Mouse (Mus musculus) c-Kit-positive CD71-negative TER-119-negative erythroid progenitor cells, embryonic 14.5 days (primary cell): Measurements from ENCODE around the gene Ddhd1.

Source experiments
- DNase-seq: peaks from one replicate; pipeline ENCODE4 v3.0.0-alpha.2; 2013; ENCODE audit warnings: low read depth

Gene Ddhd1

DNA sequence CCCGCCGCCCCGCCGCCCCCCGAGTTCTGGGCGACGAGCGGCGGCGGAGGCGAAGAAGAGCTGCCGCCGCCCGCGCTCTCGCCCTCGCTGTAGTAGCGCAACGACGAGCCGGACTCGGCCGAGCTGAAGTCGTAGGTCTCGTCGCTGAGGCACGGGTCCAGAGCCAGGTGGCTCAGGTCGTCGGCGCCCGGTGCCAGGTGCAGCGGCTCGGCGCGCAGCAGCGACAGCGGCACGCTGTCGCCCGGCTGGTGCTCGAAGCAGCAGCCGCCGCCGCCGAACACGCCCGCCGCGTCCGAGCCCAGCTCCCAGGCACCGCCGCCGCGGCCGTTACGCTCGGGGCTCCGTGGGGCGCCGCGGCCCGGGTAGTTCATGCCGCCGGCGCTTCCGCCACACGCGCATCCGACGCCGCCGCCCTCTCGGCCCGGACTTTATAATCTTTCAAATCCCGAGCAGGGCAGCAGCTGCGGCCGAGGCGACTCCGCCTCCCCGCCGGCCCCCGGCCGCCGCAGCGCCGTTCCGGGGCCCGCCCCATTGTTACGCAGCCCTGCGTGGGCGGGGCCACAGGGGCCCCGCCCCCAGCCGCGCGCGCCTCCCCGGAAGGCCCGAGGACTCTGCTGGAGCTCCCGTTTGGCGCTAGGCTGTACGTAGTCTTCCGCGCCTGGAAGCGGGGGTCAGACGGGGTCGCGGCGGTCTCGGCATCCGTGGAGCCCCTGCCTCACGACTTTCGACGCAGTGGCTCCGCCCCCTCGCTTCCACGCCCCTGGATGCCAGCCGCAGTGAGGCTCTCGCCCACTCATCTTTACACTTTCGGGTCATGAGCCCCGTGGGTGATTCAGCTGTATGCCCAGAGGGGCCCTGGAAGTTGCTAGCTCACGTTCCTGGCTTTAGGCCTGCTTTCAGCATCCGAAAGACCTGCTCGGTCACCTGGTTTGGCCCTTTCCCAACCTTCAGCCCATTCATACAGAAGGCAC, at the start of gene Ddhd1:
Ddhd1 (minus strand) TSS at position 503 of the 971 bp plus-strand sequence.
- DNase-seq, result peak; percentile 73

DNA sequence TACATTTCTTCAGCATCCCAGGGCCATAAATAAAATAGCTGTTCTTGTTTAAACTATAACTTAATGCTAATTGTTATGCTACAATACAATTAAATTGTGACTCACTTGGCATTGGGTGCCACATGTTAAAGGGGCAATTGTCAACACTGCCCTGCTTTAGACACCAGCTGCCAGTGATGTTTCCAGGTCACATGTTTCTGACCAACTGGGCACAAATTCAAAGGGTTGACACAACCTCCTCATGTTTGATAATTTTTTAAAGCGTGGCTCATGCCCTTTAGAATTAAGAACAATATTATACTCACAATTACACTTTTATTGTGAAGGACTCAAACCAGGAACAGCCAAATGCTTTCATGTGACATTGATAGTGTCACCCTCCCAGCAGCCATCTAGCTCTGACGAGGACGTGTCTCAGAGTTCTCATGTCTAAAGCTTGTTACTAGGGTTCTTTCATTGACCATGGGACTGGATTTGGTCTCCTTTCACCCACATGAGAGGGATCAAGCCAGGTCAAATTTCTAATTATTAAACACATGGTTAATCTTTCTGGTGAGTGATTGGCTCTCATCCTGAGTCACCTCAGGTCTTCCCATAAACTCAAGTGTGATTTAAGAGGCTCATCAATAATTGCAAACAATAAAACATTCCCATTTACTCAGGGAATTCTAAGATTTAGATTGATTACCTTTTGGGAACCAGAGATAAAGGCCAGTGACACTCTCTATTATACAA, 49.4 kb upstream of the Ddhd1 start:
- no peak for DNase-seq

DNA sequence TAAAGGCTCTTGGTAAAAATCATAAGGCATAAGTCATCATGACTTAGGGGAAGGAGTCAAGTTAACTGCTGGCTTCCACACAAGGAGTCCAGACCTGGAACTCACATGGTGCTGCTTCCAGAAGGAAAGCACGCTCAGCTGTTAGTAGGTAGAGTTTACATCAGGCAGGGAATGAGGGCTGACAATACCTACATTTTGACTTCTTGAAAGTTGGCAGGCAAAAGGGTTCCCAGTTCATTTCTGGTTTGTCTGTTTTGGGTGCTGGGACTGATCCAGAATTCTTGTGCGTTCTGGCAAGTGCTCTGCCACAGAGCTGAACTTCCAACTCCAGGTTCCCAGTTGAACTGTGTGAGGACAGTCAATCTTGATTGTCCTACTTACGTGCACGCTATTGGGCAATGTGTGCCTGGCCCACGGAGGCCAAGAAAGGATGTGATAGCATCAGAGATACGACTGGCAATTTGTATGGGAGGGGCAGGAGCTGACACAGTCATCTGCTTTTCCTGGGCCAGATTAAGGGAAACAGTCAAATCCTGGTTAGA, 42.2 kb upstream of the Ddhd1 start:
- DNase-seq, result no peak

DNA sequence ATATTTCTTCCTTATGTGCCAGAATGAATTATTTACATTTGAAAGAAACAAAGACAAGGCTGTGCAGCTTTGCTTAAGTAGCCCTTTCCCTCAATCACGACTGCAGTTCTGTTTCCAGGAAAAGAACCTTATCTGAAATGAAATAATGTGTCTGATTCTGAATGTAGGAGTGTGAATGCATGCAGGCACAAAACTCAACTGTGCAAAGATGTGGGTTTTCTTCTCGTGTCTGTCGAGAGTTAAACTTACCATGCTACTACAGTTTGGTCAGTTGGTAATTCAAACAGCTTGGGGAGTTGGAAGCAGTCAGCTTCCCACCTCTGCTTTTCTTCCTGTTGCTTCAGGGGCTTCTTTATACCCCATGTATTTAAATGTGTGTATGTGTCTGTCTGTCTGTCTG, 40.9 kb upstream of the Ddhd1 start:
- no peak for DNase-seq

DNA sequence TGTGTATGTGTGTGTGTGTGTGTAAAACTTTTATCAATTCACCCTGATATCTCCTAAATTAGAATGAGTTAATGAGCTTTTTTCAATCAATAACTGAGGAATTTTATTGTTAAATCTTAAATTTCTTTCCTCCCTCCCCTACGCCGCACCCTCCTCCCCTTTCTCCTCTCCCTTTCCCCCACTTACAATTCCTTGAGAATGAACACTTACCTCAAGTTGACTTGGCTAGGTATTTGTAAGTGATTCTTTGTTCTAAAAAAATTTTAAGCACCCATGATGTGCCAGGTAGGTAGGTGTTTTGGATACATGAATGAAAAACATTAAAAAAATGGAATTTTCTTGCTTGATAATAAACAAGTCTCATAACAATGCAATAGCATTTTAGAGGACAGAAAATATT, 38.2 kb upstream of the Ddhd1 start:
- DNase-seq, result no peak

DNA sequence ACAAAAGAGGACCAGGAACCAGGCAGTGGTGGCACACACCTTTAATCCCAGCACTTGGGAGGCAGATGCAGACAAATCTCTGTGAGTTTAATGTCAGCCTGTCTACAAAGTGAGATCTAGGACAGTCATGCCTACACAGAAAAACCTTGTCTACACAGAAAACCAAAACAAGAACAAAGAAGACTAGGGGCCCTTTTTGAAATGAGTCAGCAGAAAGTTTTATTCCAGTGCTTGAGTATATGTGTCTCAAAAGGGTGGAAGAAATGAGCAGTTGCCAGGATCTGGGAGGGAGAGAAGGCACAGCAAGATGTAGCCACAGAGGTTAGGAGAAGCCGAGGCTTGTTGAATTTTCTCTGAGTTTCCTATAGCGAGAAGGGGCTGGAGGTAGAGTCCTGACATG, 35.9 kb upstream of the Ddhd1 start:
- no peak for DNase-seq

DNA sequence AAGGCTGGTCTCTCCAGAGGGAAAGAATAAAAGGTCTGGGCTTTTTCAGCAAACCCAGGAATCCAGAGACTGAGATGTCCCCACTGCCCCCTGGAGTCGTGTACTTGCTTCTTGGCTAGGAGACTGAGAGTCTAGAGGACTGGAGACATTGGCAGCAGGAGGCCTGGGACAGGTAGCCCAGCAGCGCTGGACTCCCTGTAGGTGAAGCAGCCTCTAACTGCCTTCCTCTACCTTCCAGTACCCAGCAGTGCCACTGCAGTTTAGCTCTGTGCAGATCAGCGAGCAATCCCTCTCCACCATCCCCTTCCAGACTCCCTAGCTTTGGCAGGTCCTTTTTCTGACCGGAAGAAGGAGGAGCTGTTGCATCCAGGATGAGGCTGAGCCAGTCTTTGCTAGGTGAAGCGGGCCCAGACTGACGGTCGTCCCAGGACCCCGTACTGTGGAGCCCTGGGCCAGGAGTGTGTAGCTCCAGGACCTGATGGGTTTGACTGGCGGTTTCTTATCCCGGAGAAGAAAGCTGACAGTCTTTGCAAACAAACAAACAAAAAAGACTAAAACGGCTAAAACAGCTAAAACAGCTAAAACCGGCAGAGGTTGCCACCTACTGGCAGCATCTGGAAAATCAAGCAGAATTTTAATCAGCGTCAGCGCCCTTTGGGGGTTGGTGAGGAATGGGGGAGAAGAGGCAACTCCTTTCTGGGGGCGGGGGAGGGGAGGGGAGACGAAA, 32.7 kb upstream of the Ddhd1 start:
- peak; percentile 40 for DNase-seq

DNA sequence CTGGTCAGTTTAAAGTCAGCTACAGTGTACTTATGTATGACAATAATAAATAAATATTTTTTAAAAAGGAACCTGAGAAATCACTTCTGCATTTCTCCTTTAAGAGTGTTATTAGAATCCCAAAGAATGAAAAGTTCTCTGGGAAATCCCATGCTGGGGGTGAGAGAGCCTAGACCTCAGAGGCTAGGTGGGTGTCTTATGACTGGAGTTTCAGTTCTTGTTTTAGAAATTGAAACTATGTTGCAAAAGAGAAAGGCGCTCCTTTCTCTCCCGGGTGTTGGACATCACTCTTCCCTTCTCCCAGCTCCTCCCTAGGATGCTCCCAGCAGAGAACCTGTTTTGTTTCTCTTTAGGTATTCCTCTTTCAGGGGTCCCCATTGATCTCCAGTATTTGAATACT, 27.4 kb upstream of the Ddhd1 start:
- DNase-seq, result no peak

DNA sequence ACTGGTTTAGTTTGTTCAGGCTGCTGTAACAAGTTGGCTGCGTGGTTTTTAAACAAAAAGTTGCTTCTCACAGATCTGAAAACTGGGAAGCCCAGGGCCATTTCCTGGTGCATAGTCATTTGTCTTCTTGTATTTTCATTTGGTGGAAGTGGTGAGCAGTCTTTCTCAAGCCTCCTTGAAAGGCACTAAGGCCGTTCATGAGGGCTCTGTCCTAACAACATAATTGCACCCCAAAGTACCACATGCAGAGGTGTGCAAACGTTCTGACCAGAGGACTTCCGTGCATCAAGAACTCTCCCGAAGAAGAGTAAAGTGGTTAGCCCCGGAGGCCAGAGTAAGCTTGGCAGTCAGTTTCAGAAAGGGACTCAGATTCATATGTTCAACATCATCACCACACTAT, 18.8 kb upstream of the Ddhd1 start:
- DNase-seq, result no peak

DNA sequence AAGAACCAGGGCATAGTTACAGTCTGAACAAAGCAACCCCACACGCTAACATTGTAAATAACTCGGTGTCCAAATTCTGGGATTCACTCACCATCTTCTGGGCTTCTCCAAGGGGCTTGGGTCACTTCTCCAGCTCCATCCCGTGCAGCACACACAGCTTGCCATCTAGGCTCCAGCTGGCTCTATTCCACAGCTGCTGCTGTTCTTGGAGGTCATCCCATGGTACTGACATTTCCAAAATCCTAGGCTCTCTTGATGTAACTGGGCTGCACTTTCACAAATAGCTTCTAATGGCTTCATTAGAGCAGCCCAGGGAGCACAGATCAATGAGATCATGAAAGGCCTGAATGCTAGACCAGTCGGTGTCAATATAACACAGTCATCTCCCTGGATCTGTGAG, 10.4 kb upstream of the Ddhd1 start:
- DNase-seq, result no peak

DNA sequence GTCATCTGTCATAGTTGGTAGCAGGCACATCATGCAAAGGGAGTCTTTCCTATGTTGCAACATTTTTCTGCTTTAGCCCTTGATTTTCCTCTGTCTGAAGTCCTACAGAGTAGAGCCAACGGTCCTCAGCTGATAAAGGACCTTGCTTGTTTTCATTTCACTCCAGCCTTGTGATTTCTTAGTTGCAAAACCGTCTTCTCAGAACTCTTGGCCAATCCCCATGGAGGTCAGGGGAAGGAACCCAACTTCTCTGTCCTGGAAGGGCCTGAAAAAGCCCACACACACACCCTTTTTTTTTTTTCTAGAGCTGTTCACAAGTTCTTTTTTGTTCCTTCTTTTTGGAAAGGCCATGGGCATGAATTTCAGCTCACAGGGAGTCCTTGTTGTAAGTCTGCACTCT, 9.3 kb upstream of the Ddhd1 start:
- no peak for DNase-seq

DNA sequence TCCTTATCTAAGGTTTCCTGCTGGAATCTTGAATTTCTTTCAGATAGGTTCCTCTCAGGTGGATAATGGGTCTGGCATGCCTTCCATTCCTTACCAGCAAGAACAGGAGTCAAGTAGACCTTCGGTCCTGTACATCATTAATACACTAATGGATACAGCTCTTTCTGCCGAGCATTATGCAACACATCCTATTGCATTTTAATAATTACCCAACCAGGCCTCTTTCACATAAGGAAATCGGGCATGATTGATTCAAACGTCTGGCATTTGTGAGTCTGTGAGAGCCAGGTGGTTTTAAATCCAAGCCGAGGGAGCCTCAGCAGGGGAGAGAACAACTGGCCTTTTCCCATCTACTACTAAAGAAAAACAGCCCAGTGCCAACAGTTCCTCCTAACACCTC, 3.6 kb upstream of the Ddhd1 start:
- no peak for DNase-seq

DNA sequence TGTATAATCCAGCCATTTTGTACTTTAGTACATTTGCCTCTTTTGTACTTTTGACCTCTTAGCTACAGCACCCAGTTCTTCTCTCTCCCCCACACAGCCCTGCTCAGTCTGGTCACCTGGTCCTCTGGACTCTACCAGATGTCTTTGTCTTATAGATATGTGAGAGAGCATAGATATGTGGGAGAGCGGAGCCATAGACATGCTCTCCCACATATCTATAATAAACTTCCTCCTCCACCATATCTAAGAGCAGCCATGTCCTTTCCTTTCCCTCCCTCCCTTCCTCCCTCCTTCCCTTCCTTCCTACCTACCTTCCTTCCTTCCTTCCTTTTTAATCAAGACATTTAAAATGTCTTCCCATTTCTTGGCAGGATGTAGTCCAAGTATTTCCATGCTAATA, 2.4 kb upstream of the Ddhd1 start:
- DNase-seq, result no peak

DNA sequence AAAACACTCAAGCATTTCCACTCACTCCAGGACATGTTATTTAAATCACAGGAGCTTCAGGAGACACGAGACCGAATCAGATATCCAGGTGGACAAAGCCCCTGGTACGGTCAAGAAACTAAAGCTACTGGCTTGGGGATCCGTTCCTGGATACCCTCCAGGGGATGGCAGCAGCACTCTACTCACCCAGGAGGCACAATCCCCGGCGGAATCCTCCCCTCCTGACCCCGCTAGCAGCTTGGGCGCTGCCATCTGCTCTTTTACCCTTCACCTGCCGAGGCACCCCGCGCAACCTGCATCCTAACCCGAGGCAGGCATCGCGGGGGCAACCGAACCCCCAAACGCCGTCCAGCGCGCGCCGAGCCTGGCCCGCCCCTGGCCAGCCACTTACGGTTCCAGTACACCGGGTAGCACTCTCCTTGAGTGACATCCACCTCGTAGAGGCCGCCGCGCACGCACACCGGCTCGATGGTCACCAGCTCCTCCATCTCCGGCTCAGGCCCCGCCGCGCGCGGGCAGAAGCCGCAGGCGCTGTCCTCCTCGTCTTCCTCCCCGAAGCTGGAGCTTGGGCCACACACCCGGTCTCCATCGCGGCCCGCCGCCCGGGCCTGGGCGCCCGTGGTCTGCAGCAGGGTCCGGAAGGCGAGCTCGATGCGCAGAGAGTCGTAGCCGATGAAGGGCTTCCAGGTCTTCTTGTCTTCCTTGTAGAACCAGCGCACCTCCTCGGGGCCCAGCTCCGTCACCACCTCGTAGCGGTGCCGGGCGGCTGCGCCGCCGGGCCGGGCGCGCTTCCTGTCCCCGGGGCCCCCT, 907 bp downstream of the Ddhd1 start:
- DNase-seq, result no peak

DNA sequence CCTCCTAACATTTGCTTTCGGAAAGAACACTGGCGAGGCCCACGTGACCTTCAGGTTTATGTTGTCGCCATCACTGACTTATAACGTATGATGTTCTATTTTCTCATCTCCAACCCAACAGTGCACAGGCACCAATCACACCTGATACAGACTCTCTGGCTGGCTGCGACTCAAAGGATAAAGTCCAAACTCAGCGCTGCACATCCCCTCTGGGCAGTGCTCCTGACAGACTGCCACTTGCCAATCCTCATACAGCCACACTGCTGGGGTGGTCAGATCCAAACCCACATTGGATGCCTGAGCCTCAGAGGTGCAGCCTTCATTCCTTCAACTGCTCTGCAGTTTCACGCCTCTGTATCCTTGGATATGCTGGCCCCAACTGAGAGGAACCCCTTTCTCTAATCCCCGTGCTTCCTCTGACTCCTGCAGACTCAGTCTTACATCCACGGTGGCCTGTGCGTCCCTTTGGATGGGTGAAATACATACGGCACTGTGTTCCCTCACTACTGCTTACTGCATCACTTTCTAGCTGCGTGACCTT, 3.0 kb downstream of the Ddhd1 start:
- no peak for DNase-seq

DNA sequence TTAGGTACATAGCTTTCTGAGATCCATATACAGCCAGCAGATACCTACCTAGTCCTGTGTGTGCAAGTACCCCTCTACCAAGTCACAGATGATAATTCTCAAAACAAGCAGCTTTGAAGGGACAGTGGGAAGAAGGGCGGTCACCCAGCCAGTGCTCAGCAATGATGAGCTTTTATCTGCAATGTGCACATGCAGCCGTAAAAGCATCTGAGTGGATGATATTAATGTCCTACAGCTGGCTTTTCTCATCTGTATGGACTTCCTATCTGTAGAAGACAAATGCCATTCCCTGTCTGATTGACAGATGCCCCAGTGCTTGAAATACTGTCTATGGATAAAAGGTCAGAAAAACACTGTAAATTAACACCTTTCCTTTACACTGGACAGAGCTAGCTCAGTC, 4.2 kb downstream of the Ddhd1 start:
- no peak for DNase-seq

DNA sequence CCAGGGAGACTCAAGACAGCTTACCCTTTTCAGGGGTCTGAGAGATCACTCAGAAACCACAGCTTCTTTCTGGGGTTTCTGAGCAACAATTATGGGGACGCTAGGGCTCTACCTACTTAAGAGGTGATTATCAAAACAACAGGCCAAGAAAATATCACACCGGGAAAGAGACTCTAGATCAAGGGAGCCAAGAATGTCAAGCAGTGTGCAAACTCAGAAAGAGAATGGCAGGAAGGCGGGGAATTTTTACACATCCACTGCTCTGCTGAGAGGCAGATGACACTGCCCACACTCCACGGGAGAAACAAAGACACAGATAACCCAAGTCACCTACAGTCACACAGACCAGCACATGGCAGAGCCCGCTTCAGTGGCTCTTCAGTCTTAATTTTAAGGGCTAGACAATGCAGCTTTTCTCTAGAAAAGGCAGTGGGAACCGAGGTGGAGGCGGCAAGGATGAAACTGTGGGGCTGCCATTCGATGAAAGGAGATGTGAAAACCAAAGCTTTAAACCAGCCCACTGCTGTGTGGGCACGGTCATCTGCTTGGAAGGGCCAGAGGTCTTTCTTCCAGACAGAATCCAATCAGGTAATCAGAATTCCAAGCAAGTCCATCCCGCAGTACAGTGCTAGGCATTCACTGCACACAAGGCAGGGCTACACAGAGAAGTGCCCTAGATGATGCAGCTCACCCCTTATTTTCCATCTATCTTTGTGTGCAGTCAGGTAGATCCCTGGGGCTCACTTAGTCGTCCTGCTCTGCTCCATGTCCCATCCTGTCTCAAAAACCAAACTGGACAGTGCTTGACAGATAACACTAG, 8.7 kb downstream of the Ddhd1 start:
- no peak for DNase-seq

DNA sequence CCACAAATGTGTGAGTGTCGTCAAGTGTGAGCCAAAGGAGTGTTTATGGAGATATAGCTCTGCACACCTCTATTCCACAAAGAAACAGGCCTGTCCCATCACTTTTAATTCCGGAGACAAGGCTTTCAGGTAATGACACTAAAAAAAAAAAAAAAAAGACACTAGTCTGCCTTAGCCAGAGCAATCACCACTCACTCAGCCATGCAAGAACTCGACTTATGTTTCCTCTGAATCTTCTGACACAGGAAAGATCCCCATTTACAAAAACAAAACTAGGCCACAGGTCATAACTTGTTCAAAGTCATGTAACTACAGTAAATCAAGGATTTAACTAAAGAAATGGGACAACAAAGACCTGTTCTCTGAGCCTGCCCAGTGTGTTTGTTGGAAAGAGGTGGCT, 9.8 kb downstream of the Ddhd1 start:
- no peak for DNase-seq

DNA sequence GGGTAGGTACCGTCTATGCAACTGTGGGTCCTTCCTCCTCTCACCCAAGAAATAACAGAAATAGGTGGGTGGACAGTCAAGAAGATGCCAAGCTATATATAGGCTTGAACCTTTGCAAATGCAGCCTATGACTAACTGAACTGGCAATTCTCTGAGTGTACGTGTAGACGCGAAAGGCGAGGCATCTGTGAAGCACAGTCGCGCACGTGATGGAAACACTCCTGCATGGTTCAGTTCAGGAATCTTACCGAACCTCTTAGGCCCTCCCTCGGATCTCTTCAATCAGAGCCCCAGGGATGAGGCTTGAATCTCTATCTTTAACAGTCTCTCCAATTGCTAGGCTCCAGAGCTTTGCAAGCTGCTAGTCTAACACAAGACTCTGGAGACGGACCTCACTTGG, 10.3 kb downstream of the Ddhd1 start:
- no peak for DNase-seq

DNA sequence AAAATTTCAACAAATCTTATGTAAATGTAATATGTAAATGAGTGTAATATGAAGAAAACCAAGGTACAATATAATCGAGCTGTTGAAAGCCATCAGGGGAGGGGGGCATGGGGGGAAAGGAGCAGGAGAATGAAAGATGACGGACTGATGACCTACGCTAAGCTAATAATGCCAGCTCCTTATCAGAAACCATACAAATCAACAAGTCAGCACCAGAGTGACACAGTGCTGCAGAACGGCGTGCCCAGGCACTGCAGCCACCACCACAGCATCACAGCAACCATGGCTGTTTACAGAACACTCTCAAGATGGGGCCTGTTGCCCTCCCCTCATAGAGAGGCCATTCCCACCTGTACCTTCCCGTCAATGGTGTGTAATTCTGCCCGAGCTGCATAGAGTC, 10.8 kb downstream of the Ddhd1 start:
- no peak for DNase-seq
